Mouse (Mus musculus) testis, adult 2 months (tissue): ENCODE measurements around the gene Sptb.

ENCODE experiments used
- CTCF ChIP-seq: fragments of 200-500 bp; IDR thresholded peaks from 2 replicates; pipeline ENCODE4 v1.5.1; 2012; ENCODE audit warnings: low read depth, mild to moderate bottlenecking, inconsistent platforms, low read length, moderate library complexity; ENCODE audit not compliant: control insufficient read depth, insufficient read depth, insufficient replicate concordance
- POLR2A ChIP-seq: fragments of 200-500 bp; IDR thresholded peaks from 2 replicates; pipeline ENCODE4 v1.6.1; 2012; ENCODE audit warnings: low read depth, mild to moderate bottlenecking, inconsistent platforms, low read length, moderate library complexity; ENCODE audit not compliant: control insufficient read depth

DNA sequence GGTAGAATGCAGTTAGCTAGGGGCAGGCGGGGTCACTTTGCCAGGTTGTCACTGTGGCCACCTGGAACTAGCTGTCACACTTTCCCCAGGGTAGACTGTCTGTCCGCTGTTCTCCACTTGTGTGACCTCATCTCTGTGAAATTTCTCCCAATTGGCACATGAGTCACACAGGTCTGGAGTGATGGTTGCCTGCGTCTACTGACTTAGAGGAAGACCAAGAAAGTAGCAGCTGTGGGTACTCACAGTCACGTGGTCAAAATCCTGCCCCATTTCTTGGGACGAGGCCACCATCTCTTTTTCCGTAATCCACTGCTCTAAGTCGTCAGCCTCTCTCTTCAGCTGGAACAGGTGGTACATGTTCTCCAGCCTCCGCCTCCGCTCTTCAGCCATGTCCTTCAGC is 106.6 kb downstream of the Sptb start:
- TF ChIP-seq POLR2A (no peak), CTCF (no peak)
